Mouse (Mus musculus) testis, adult 2 months (tissue): Measurements from ENCODE around the gene Ccdc174.
A peak's percentile ranks its signal among the peaks of the same experiment; 100 is the strongest.

Source experiments
- CTCF ChIP-seq: fragments of 200-500 bp; IDR thresholded peaks from 2 replicates; pipeline ENCODE4 v1.5.1; 2012; ENCODE audit warnings: low read depth, mild to moderate bottlenecking, inconsistent platforms, low read length, moderate library complexity; ENCODE audit not compliant: control insufficient read depth, insufficient read depth, insufficient replicate concordance
- POLR2A ChIP-seq: fragments of 200-500 bp; IDR thresholded peaks from 2 replicates; pipeline ENCODE4 v1.6.1; 2012; ENCODE audit warnings: low read depth, mild to moderate bottlenecking, inconsistent platforms, low read length, moderate library complexity; ENCODE audit not compliant: control insufficient read depth

GRCm38 (mm10) chr6:91877885-91878651 lies at the start of gene Ccdc174:
- no peak for TF ChIP-seq CTCF
- TF ChIP-seq POLR2A, result peak; percentile 92
